Mouse (Mus musculus): Measurements from ENCODE around the gene Sept5.

Gene Sept5

GRCm38 (mm10) chr16:18613301-18613700 lies 16.5 kb downstream of the Sept5 start:
- DNase-seq (ENCODE audit: low read depth, low spot score) = no peak

- no peak for DNase-seq (ENCODE audit: low read depth, low spot score)
Observed at GRCm38 (mm10) chr16:18611752-18612151, 18.0 kb downstream of the Sept5 start.

- no peak for DNase-seq (ENCODE audit: low read depth, low spot score)
Observed at GRCm38 (mm10) chr16:18609099-18609498, 20.7 kb downstream of the Sept5 start.

- DNase-seq (ENCODE audit: low read depth, low spot score) = peak; percentile 58
Observed at GRCm38 (mm10) chr16:18608226-18608625, 21.5 kb downstream of the Sept5 start.

- no peak for DNase-seq (ENCODE audit: low read depth, low spot score)
Observed at GRCm38 (mm10) chr16:18605705-18606104, 24.0 kb downstream of the Sept5 start.

DNA sequence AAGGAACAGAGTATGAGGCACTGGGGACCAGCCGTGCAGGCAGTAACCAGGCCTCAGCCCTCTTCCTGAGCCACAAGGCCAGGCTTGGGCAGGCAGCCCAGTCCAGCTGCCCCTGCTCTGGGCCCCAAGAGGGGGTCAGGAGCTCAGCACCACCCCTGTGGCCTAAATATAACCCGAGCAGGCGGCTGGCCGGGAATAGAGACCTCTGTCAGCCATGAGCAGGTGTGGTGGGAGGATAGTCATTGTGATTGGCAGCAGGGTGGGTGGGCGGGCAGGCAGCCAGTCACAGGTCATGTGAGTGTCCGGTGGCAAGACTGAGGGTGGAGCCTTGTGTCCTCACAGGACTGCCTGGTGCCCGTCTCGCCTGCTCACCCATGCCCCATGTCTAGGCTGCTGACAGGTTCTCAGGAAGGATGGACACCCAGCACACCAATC lies 25.5 kb downstream of the Sept5 start:
- no peak for DNase-seq (ENCODE audit: low read depth, low spot score)

DNA sequence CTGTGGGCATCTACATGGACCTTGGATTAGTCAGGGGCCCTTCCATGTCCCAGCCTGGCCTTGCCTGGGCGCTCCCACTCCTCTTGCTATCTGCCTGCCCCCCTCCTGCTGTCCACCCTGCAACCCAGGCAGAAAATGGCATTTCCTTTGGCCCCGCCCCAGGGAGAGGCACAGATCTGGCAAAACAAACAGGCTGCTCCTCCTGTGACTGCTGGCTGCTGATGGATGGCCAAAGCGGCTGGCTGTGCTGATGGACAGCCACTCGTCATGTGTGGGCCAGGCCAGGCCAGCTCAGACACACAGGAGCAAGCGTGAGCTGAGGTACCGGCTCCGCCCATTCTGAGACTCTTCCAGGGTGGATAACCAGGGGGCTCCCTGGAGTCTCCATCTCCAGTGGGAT lies 28.3 kb downstream of the Sept5 start:
- no peak for DNase-seq (ENCODE audit: low read depth, low spot score)

DNA sequence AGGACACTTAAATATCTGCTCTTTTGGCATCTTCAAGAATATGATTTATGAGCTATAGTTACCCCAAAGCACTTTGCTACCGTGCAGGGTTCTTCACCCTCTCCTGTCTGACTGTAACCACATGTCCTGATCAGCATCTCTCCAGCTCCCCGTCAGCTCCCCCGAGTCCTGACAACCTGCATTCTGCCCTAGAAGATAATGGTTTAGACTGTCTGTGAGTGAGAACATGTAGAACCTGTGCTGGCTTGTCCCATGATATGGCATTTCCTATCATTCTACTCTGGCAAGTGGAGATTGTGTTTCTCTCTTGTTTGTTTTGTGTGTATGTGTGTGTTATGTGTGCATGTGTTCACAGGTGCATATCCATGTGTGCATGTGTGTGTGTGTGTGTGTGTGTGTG lies 31.7 kb downstream of the Sept5 start:
- no peak for DNase-seq (ENCODE audit: low read depth, low spot score)

- DNase-seq (ENCODE audit: low read depth, low spot score) = no peak
Observed at GRCm38 (mm10) chr16:18596255-18596654, 33.5 kb downstream of the Sept5 start.

GRCm38 (mm10) chr16:18593930-18594329 lies 35.8 kb downstream of the Sept5 start:
- DNase-seq (ENCODE audit: low read depth, low spot score) = no peak

- DNase-seq (ENCODE audit: low read depth, low spot score) = peak; percentile 59
Observed at GRCm38 (mm10) chr16:18591047-18592018, 38.4 kb downstream of the Sept5 start.

- DNase-seq (ENCODE audit: low read depth, low spot score) = peak; percentile 58
Observed at GRCm38 (mm10) chr16:18589804-18590790, 39.7 kb downstream of the Sept5 start, which contains the start of gene Tbx1. TSS of gene Tbx1 (minus strand) at chr16:18590671.

DNA sequence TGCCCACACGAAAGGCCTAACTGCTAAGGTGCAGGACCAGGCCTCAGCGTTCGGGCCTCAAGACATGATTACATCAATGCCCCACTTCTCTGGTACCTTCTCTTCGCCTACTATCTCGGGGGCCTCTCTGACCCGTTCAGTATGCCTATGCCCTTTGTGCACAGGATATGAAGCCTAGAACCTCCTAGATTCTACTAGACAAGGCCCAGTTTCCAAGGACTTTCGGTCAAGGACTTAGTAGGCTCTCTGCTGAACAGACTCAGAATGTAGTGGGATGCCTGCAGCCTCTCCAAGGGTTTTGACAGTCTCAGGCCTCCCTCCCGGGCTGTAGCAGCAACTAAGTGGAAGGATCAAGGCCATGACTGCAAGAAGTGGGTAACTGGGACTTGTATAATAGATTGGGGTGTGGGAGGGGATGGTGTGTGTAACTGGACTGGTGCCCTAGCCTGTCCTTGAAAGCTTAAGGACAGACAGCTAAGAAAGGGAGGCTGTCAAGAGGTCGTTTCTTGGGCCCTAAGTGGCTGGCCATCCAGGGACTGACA lies 40.6 kb downstream of the Sept5 start:
- no peak for DNase-seq (ENCODE audit: low read depth, low spot score)

DNA sequence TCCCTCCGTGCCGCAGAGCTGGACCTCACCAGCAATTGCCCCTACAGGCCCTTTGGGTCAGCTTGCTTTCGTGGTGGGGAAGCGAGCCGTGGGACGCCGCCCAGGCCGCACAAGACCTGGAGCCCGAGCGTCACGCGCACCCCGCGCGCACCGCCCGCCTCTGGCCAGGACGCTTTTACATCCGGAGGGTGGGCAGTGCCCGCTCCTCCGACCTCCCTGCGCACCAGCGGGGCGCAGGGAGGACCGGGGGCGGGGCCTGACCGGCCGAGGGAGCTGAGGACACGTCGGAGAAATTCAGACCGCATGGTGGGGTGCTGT lies 41.1 kb downstream of the Sept5 start:
- DNase-seq (ENCODE audit: low read depth, low spot score) = no peak

DNA sequence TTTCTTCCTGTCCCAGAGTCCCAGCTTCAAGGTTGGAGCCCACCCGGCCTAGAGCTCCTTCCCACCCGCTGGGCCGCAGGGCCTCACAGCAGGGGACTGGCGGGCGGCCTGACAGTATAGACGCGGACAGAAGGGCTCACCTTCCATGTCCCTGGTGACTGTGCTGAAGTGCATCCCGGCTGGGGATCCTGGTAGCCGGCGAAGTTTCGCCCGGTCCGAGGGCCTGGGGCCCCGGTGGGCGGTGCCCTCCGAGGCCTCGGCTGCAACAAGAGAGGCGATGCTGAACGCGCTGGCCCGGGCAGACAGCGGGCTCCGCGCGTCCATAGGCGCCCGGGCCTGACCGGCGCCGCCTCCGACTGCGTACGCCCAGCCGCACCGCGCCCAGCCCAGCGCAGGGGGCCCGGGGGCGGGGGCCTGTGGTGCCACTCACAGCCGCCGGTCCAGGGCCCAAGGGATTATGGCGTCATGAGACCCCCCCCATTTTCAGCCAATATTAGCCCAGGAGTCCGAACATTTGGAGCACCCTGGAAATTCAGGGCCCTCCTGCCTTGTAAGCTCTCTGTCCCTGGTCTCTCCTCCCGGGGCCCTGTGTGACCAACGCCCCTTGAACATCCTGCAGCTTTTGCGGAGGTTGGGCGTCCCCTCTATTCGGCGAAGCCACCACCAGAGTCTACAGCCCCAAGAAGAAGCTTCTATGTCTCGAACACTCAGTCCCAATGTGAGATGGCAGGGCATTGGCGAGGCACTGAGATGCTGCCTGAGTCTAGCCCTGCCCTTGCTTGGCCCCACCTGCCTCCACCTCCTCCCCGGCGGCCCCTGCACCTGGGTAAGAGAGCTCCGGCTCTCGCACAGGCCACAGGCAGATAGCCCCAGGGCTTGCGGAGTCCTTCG lies 41.7 kb downstream of the Sept5 start:
- DNase-seq (ENCODE audit: low read depth, low spot score) = peak; percentile 48

- peak; percentile 50 for DNase-seq (ENCODE audit: low read depth, low spot score)
Observed at GRCm38 (mm10) chr16:18586906-18587546, 42.7 kb downstream of the Sept5 start.

DNA sequence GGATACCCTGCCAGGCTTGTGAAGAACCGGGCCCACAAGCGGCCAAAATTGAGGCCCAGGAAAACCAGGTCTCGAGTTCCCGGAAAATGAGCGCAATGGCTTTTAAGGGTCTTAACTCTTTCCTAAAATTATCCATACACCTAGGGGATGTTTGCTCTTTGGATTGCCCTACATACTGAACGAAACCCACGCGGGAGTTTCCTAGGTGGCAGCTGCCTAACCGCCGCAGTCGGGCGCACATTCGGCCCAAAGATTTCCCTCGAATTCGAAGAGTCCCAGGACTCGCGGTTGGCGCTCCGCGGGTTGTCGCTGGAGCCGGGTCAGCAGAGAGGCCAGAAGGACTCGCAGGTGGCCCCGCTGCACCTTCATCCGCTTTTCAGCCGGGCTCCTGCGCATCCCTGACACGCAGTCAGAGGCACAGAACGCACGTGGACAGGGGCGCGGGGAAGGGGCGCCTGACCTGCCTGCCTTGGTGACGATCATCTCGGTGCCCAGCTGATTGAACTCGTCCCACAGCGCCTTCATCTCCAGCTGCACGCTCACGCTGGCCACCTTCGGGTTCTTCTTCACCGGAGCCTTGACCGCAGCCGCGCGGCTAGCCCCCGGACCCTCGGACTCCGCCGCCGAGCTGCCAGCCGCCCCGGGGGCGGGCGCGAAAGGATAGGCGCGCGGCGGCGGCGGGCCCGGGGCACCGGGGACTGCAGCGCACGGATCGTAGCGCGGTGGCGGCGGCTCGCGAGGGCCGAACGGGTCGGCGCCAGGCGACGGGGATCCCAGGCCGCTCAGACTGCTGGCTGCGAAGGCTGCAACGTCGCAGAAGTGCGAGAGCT lies 43.5 kb downstream of the Sept5 start:
- DNase-seq (ENCODE audit: low read depth, low spot score) = peak; percentile 29

DNA sequence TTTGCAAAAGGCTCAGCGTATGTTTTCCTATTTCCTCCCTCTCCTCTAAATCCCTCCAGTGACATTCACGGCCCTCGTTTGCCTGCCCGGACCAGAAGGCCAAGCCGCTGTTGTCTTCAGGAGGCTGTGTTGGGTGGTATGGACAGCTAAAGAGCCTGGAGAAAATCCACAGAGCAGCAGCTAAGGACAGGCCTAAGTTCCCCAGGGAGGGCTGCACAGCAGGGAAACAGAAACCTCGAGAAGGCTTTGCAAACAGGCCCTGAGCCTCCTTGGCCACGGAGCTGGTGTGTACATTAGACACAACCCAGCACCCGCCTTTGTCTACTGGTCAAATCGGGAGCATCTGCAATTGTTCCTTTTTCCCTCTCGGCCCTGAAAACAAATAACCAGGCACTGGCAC lies 44.1 kb downstream of the Sept5 start:
- peak; percentile 42 for DNase-seq (ENCODE audit: low read depth, low spot score)

DNA sequence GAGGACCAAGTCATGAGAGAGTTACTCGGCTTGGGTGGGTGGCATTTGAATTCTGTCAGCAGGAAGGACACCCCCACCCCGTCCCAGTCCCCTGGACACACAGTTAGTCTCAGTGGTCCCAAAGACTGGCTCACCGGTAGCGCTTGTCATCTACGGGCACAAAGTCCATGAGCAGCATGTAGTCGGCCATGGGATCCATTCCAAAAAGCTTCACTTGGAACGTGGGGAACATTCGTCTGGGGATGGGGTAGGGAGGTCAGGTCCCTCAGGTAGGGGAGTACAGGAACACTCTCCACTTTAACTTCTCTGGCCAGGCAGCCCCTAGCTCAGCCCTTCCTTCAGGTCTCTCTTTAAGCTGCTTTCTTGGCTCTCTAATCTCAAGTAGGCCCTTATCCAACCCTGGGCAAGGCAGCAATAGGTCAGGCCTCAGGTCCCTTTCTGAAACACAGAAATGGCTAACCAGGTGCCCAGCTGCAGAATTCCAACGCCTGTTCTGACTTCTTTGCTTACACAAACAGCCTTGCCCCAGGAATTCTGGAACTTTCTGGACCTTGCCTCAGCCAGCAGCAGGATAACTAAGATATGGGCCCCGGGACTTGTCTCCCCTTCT lies 44.7 kb downstream of the Sept5 start:
- no peak for DNase-seq (ENCODE audit: low read depth, low spot score)
